Mouse (Mus musculus) lung, postnatal 0 days (tissue): ENCODE data around the gene Zfp296. TPM values are rescaled to one million over a fixed set of nuclear protein-coding genes. Genes with fewer than 3 reads are reported as not detected.

Experiments
- ATAC-seq: fragments of 200-750 bp; cut with Nextera tagmentation; 2 replicates; pipeline ENCODE4 v1.8.0; 2017; ENCODE audit warnings: moderate library complexity
- DNase-seq: peaks from one replicate; pipeline ENCODE4 v3.0.0-alpha.2; 2016; ENCODE audit warnings: low spot score
- H3K27ac ChIP-seq: fragments of 300-500 bp; sonication (generic); 2 replicates; pipeline ENCODE4 v1.5.1; 2014; ENCODE audit warnings: antibody characterized with exemption, mild to moderate bottlenecking, low read length, mixed read lengths
- H3K27me3 ChIP-seq: fragments of 300-500 bp; sonication (generic); replicated peaks from 2 replicates; pipeline ENCODE4 v1.6.1; 2014; ENCODE audit warnings: low read length, mixed read lengths; ENCODE audit not compliant: insufficient read depth
- H3K36me3 ChIP-seq: fragments of 300-500 bp; sonication (generic); 2 replicates; pipeline ENCODE4 v1.6.1; 2014; ENCODE audit warnings: low read length, mixed read lengths; ENCODE audit not compliant: insufficient read depth
- H3K4me1 ChIP-seq: fragments of 300-500 bp; sonication (generic); 2 replicates; pipeline ENCODE4 v1.6.1; 2014; ENCODE audit warnings: antibody characterized with exemption, low read depth, low read length, mixed read lengths; ENCODE audit not compliant: insufficient read depth
- H3K4me2 ChIP-seq: fragments of 300-500 bp; sonication (generic); replicated peaks from 2 replicates; pipeline ENCODE4 v1.6.1; 2014; ENCODE audit warnings: low read depth, mild to moderate bottlenecking, low read length, moderate library complexity, mixed read lengths
- H3K4me3 ChIP-seq: fragments of 300-500 bp; sonication (generic); 2 replicates; pipeline ENCODE4 v1.5.1; 2014; ENCODE audit warnings: low read depth, low read length
- H3K9ac ChIP-seq: fragments of 300-500 bp; sonication (generic); replicated peaks from 2 replicates; pipeline ENCODE4 v1.6.1; 2014; ENCODE audit warnings: low read depth, mild to moderate bottlenecking
- H3K9me3 ChIP-seq: fragments of 300-500 bp; sonication (generic); 2 replicates; pipeline ENCODE4 v1.6.1; 2016; ENCODE audit warnings: low read length, mixed read lengths
- CTCF ChIP-seq: IDR thresholded peaks from 2 replicates; pipeline ENCODE4 v1.5.1; 2016; ENCODE audit warnings: antibody characterized with exemption, mild to moderate bottlenecking
- EP300 ChIP-seq: IDR thresholded peaks from 2 replicates; pipeline ENCODE4 v1.6.1; 2016; ENCODE audit warnings: antibody characterized with exemption, mild to moderate bottlenecking, control low read depth
- WGBS: fragments of 180-500 bp; shearing (Covaris S2); extraction: QIAGEN DNeasy Blood & Tissue Kit; methylation state at CpG from one replicate; pipeline ENCODE4 v1.1.7; 2014; 5-methylcytosine and 5-hydroxymethylcytosine counted together
- polyA plus RNA-seq: library from polyadenylated mRNA; unstranded; fragments of >200 nt; fragmentation: Nextera tagmentation; extraction: Ambion mirVana; gene quantifications from 2 replicates; pipeline ENCODE4 v1.2.1, GENCODE M21; 2015

Gene Zfp296
- polyA plus RNA-seq, 1 experiment from 2014 or later: 0.88 TPM

DNA sequence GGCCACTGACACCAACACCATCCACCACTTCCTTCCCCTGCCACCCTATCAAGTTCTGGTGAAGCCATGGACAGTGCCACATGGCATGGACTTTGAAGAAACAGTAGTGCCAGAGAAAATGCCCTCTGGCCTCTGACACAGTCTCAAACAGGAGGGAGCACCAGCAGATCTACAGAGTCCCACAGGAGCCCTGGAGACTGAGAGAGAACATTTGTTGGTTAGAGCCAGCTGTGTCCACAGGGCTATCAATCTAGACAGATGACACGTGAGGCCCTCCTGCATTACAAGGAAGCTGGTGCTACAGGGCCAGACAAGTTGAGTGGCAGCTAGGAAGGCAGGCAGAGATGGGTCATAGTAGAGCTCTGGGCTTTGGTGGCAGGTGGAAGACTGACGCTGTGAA, 24.6 kb upstream of the Zfp296 start:
- H3K9ac ChIP-seq: no peak overlapping the region
- WGBS: 40% methylated on average over 2 of the region's 2 CpGs

DNA sequence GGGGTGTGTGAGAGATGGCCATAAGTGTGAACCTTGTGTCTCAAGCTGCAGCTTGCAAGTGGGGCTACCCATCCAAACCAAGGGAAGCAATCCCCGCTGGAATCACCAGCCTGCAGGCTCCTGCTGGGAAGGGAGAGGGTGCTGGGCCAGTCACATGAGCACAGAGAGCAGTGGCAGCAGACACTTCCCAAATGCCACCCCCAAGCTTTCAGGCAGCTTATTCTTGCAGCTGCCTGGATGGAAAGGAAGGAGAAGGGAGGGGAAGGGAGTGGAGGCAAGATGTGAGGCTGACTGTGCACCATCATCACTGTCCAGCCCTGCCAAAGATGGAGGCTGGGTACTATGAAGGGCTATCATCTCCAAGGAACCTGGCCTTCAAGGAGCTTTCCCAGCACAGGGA, 22.9 kb upstream of the Zfp296 start:
- H3K9ac ChIP-seq: no peak overlapping the region
- no peak for ATAC-seq

More for the DNA sequence above, 24.6 kb upstream of the Zfp296 start:
- 0 out of 2 replicates have a peak, but pooled peaks cover 5% of the 10 kb centered on the region for H3K4me1 ChIP-seq
- no peak overlapping the region for H3K4me2 ChIP-seq
- no peak overlapping the region for H3K4me3 ChIP-seq
- DNase-seq (no peak), ATAC-seq (no peak)
- no peaks in the 10 kb centered on the region for H3K27me3 ChIP-seq
- TF ChIP-seq EP300 (no peak), CTCF (no peak)
- H3K27ac ChIP-seq: no peak overlapping the region
- H3K9me3 ChIP-seq: no peaks in the 10 kb centered on the region
- no peaks in the 10 kb centered on the region for H3K36me3 ChIP-seq

DNA sequence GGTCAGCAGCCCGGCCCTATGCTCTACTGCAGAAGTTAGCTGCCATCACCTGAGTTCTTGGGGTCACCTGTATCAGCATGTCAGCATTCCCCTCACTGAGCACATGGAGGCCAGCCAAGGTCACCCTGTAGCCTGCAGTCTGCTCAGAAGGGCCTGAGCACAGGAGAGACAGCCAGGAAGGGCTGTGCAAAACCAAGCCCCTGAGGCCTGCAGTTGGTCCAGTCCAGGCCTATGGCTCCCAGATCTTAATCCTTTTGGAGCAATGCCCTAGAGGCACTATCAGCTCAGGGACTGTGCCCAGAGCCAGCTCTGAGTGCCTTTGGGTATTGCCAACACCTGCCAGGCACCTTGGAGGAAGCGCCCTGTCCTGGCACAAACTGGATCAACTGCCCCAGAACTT, 20.0 kb upstream of the Zfp296 start:
- 88% methylated on average over 2 of the region's 2 CpGs for WGBS
- no peak overlapping the region for H3K9ac ChIP-seq
- H3K4me2 ChIP-seq: no peak overlapping the region
- H3K9me3 ChIP-seq: no peaks in the 10 kb centered on the region
- no peak for ATAC-seq
- no peak overlapping the region for H3K4me3 ChIP-seq
- H3K27ac ChIP-seq: peak overlapping the region; percentile 4; the same call in 1 of the 2 replicates
- no peaks in the 10 kb centered on the region for H3K27me3 ChIP-seq
- DNase-seq: no peak
- H3K4me1 ChIP-seq: peaks cover 11% of the 10 kb centered on the region
- no peaks in the 10 kb centered on the region for H3K36me3 ChIP-seq
- no peak for TF ChIP-seq CTCF
- no peak for TF ChIP-seq EP300

More for the DNA sequence above, 22.9 kb upstream of the Zfp296 start:
- Histone ChIP-seq H3K4me2 (no peak overlapping the region), H3K27ac (no peak overlapping the region), H3K4me1 (no peaks in the 10 kb centered on the region; the same call in 1 of the 2 replicates), H3K4me3 (no peak overlapping the region), H3K9me3 (no peaks in the 10 kb centered on the region), H3K27me3 (no peaks in the 10 kb centered on the region), H3K36me3 (no peaks in the 10 kb centered on the region)
- DNase-seq: no peak
- 72% methylated on average over 1 of the region's 1 CpGs for WGBS
- TF ChIP-seq CTCF (no peak), EP300 (no peak)

DNA sequence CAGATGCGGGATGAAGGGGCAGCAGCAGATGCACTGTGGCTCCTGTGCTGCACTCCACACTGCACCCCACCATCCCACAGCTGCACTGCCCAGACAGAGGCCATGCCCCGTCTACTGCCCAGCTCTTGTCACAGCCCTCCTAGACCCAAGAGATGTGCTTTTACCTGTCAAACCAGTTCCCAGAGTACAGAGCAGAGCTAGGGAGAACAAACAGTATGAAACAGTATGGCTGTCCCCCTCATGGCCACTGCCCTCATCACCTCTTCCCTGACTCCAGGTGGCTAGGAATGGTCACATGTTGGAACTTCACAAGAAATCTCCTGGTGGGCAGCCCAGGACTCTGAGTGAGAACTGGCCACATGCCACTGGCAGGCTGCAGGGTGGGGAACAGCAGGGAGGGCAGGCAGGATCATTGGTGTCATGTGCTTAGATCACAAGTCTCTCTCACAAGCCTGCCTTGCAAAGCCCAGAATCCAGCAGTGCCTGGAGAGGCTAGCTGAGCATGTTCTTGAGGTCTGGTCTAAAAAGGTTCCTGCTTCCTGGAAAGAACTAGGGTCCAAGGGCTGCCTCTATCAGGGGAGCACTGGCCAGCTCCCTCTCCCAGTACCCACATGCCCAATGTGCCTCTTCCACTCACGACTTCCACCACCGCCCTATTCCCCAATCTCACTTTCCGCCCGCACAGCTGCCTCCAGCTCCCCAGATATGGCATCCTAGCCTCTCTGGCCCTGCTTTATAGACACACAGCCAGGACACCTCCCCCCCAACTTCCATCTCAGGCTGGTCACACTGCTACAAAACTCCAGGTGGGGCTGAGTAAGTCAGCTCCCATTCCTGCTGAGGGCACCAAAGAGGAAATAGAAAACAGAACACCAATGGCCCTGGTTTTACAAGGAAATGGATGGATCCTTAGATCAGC, 18.8 kb upstream of the Zfp296 start:
- no peaks in the 10 kb centered on the region for H3K36me3 ChIP-seq
- H3K27ac ChIP-seq: peak overlapping the region; percentile 4
- TF ChIP-seq EP300: no peak
- no peak for TF ChIP-seq CTCF
- H3K9ac ChIP-seq: no peak overlapping the region
- peak; percentile 70 for DNase-seq
- no peaks in the 10 kb centered on the region for H3K27me3 ChIP-seq
- peak; percentile 65 for ATAC-seq
- peaks cover 11% of the 10 kb centered on the region for H3K4me1 ChIP-seq
- 76% methylated on average over 6 of the region's 6 CpGs for WGBS
- H3K4me2 ChIP-seq: no peak overlapping the region
- H3K4me3 ChIP-seq: no peak overlapping the region
- H3K9me3 ChIP-seq: no peaks in the 10 kb centered on the region

DNA sequence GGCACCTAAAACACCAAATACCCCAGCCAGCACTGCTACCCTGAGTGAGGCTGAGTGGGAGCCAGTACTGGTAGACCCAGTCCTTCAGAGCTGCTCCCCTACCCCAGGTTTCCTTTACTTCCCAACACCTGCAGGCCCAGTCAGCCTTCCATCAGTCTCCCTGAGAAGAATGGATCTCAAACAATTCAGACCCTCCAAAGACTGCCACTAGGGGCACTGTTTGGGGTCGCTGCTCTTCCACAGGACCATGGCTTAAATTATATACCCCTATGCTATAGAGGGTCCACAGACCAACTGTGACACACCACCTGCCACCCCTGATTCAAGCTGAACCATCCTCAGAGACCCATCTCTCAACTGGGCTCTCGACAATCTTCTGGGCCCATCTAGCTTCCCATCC, 18.1 kb upstream of the Zfp296 start:
- H3K9ac ChIP-seq: no peak overlapping the region
- 33% methylated on average over 2 of the region's 2 CpGs for WGBS
- no peak for ATAC-seq

DNA sequence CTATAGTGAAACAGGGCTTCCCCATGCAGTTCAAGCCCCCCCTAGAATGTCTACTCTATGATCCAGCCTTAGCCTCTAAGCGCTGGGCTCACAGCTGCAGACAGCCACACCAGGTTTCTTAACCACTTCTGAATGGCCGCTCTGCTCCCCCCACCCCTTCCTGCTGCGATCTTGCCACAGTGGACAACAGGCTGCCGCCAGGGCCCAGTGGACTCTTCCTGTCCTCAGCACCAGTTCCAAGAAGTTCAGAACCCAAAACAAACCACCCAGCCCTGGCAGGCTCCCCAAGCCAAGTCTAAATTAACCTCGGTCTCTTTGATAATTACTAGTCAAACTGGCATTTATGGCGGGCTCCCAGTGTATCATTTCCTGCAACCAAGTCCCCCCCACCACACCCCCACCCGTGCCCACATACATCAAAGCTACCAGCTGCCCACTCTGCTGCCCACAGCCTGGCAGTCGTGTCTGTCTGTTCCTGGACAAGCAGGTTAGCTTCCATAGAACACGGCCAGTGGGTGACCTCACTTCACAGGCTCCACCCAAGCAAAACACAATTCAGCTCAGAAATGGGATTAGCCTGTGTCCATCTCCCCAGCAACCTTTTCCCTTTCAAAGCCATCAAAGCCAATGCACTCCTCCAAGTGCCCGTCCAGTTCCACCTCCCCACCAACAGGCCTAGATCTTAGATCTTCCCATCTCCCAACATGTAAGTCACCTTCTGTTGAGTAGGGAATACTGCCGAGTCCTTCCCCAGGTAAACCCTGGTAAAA, 16.4 kb upstream of the Zfp296 start:
- ATAC-seq (no peak), DNase-seq (peak; percentile 52)
- H3K27ac ChIP-seq: peak overlapping the region; percentile 83
- H3K9me3 ChIP-seq: no peaks in the 10 kb centered on the region
- H3K36me3 ChIP-seq: peaks cover 8% of the 10 kb centered on the region
- peak overlapping the region; percentile 93 for H3K4me3 ChIP-seq
- peaks cover 11% of the 10 kb centered on the region for H3K4me1 ChIP-seq
- H3K4me2 ChIP-seq: peak overlapping the region; percentile 94
- no peaks in the 10 kb centered on the region for H3K27me3 ChIP-seq
- WGBS: 9% methylated on average over 11 of the region's 11 CpGs
- TF ChIP-seq EP300: no peak
- peak overlapping the region; percentile 94 for H3K9ac ChIP-seq

More for the DNA sequence above, 18.1 kb upstream of the Zfp296 start:
- Histone ChIP-seq H3K4me1 (peaks cover 11% of the 10 kb centered on the region), H3K36me3 (no peaks in the 10 kb centered on the region), H3K4me3 (no peak overlapping the region), H3K27me3 (no peaks in the 10 kb centered on the region), H3K4me2 (no peak overlapping the region), H3K27ac (peak overlapping the region; percentile 4; the same call in 1 of the 2 replicates), H3K9me3 (no peaks in the 10 kb centered on the region)
- no peak for DNase-seq
- TF ChIP-seq EP300 (no peak), CTCF (peak; percentile 65)
